Mouse (Mus musculus): ENCODE measurements around the gene Nrsn1.
"Not testable (repeated sequence)": the region's sequence is repeated elsewhere in the genome, so short reads cannot be mapped to it uniquely, and the experiment has no call there.

Gene Nrsn1

GRCm38 (mm10) chr13:25270402-25270801, at the start of gene Nrsn1:
TSS of gene Nrsn1 (minus strand) at chr13:25270502.
- CTCF ChIA-PET = interaction anchor here in 1 of 4 experiments (0.7 kb wide), 1 partner anchor 14 kb away, joined by 3 read pairs; no protein-coding TSS in a partner anchor
- POLR2A ChIA-PET = not testable (repeated sequence)

- CTCF ChIA-PET = no interaction called here
- POLR2A ChIA-PET = interaction anchor here in 1 of 4 experiments (0.6 kb wide), 1 partner anchor 255 kb away, joined by 3 read pairs; no protein-coding TSS in a partner anchor
Measured at GRCm38 (mm10) chr13:25312059-25312458, 41.8 kb upstream of the Nrsn1 start.

DNA sequence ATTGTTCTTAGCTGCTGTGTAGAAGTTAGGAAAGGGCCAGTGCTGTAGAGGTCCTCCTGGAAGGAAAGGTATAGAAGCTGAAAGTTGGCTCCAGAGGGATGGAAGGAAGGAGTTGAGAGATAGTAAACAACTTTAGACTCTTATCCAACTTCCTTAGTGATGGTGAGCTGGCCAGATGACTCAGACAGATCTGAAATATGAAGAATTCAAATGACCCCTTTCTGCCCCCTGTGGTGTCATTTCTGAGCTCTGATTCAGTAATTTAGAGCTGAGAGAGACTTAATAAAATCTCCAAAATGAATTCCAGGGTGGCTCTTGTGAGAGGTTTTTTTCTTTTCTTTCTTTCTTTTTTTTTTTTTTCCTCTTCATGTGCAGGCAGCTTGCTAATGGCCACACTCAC, 39.8 kb upstream of the Nrsn1 start:
- ChIA-PET POLR2A (interaction anchor here in 1 of 4 experiments (0.5 kb wide), 1 partner anchor 169 kb away, joined by 7 read pairs; no protein-coding TSS in a partner anchor), CTCF (interaction anchor here in 1 of 4 experiments (0.7 kb wide), 1 partner anchor 828 kb away, joined by 5 read pairs; no protein-coding TSS in a partner anchor)

DNA sequence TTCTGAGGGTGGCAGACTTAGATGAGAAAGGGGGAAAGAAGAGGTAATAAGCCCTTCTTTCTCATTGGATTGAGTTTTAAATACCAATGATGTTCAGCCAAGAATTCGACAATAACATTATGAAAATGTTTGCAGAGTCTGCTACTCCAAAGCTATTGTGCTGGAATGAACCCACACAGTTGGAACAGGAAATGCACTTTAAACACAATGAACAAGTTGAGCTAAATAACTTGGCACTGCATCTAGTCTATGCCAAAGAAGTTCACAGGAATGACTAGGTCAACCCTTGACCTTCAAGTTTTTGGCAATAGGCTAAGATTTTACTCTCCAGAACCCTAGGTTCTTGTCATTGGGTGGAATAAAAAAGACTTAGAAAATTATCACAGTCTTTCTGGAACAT, 18.4 kb upstream of the Nrsn1 start:
- ChIA-PET POLR2A (no interaction called here), CTCF (no interaction called here)

- POLR2A ChIA-PET = interaction anchor here in 1 of 4 experiments (0.9 kb wide), 1 partner anchor 94 kb away, joined by 4 read pairs; no protein-coding TSS in a partner anchor
- CTCF ChIA-PET = interaction anchor here in 3 of 4 experiments (0.5 to 0.6 kb wide), 3 partner anchors 70 to 368 kb away, joined by 3 to 4 read pairs (median 3); no protein-coding TSS in a partner anchor
Measured at GRCm38 (mm10) chr13:25274934-25275565, 4.7 kb upstream of the Nrsn1 start.

GRCm38 (mm10) chr13:25272189-25272588, 1.9 kb upstream of the Nrsn1 start:
- ChIA-PET CTCF (interaction anchor here in 1 of 4 experiments (0.5 kb wide), 1 partner anchor 157 kb away, joined by 5 read pairs; no protein-coding TSS in a partner anchor), POLR2A (no interaction called here)

DNA sequence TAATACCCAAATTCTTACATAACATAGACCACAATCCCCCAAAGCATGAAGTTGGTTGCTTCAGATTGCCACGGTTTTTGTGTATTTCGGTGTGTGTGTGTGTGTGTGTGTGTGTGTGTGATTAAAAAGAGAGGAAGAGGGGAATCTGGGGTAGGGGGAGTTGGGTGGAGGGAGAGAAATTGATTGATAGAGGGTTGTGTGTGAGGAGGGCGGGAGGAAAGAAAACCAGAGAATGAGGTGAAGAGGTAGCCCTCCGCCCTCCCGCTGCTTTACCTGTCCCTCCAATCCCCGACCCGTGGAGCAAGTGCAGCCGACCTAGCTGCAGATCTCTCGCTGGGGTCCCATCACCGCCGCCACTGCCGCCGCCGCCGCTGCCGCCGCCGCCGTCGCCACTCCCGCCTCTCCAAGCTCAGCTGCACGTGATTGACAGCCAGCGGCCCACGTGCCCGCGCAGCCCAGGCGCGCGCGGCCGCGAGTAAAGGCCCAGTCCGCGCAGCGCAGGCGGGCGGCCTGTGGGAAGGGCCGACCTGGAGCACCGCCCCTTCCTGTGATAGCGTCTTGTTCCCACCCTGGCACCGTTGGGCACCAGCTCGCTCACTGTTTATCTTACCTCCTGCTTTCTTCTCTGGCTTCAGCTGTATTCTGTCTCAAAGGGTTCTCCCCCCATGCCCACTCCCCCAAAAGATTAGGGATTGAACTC, 583 bp downstream of the Nrsn1 start:
- POLR2A ChIA-PET = interaction anchor here in 1 of 4 experiments (1.2 kb wide), 1 partner anchor 10 kb away, joined by 3 read pairs; no protein-coding TSS in a partner anchor
- CTCF ChIA-PET = interaction anchor here in 2 of 4 experiments (0.7 to 1.0 kb wide), 2 partner anchors 15 to 331 kb away, joined by 3 read pairs; no protein-coding TSS in a partner anchor

DNA sequence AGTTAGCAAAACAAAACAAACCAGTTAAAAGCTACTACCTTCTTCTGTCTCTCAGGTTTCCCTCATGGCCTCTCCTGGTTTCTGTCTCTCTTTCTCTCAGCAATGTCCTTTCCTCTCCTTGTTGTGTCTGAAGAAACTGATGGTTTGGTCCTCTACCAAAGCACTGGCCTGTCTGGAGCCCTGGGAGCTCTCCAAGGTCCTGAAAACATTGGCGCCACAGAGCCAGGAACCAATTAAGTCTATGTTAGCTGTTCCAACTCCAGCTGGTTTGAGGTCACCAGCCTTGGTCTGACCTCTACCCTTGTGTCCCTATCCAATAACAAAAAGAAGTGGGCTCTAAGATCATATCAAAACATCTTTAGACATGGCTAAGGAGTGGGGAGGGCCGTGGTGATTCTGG, 1.3 kb downstream of the Nrsn1 start:
- CTCF ChIA-PET = interaction anchor here in 1 of 4 experiments (1.0 kb wide), 1 partner anchor 331 kb away, joined by 3 read pairs; no protein-coding TSS in a partner anchor
- POLR2A ChIA-PET = interaction anchor here in 1 of 4 experiments (1.2 kb wide), 1 partner anchor 9 kb away, joined by 3 read pairs; no protein-coding TSS in a partner anchor

GRCm38 (mm10) chr13:25262748-25263147, 7.6 kb downstream of the Nrsn1 start:
- POLR2A ChIA-PET = no interaction called here
- CTCF ChIA-PET = no interaction called here

DNA sequence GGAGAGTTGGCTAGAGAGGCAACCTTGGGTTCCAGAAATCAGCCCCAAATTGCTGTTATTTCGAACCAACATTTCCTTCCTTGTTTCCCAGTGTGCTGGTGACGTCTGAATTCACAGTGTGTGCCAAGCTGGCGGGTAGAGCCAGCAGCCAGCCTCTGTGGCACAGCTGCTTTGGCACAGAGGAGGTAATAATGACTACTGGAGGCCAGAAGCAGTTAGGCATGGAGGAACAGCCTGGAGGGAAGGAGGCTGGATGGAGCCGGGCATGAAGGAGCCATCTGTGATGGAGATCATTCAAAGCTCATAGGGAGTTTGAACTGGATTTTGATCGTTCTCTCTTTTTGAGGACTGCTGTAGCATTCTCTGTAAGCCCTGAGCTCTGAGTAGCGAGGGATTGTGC, 12.7 kb downstream of the Nrsn1 start:
- CTCF ChIA-PET = no interaction called here
- POLR2A ChIA-PET = no interaction called here

- POLR2A ChIA-PET = no interaction called here
- CTCF ChIA-PET = no interaction called here
Measured at GRCm38 (mm10) chr13:25254478-25255263, 15.6 kb downstream of the Nrsn1 start.

- ChIA-PET CTCF (no interaction called here), POLR2A (interaction anchor here in 1 of 4 experiments (0.6 kb wide), 1 partner anchor 141 kb away, joined by 3 read pairs; no protein-coding TSS in a partner anchor)
Measured at GRCm38 (mm10) chr13:25251893-25252292, 18.4 kb downstream of the Nrsn1 start.

GRCm38 (mm10) chr13:25220186-25220787, 50.0 kb downstream of the Nrsn1 start:
- POLR2A ChIA-PET = no interaction called here
- CTCF ChIA-PET = no interaction called here

GRCm38 (mm10) chr13:25218394-25218793, 51.9 kb downstream of the Nrsn1 start:
- POLR2A ChIA-PET = interaction anchor here in 1 of 4 experiments (0.6 kb wide), 1 partner anchor 10 kb away, joined by 3 read pairs; no protein-coding TSS in a partner anchor
- CTCF ChIA-PET = no interaction called here

GRCm38 (mm10) chr13:25206950-25207349, 63.4 kb downstream of the Nrsn1 start:
- ChIA-PET POLR2A (no interaction called here), CTCF (no interaction called here)

Data from embryonic stem cell, embryonic (primary cell).